Mouse (Mus musculus) olfactory bulb, adult 2 months (tissue): ENCODE results near the gene Thrap3.

ENCODE experiments used
- CTCF ChIP-seq: fragments of 200-500 bp; IDR thresholded peaks from 2 replicates; pipeline ENCODE4 v1.5.1; 2012; ENCODE audit warnings: low read depth, mild to moderate bottlenecking, low read length, moderate library complexity; ENCODE audit not compliant: insufficient read depth
- POLR2A ChIP-seq: fragments of 200-500 bp; IDR thresholded peaks from 2 replicates; pipeline ENCODE4 v1.6.1; 2012; ENCODE audit warnings: mild to moderate bottlenecking, low read depth, low read length, moderate library complexity; ENCODE audit not compliant: insufficient read depth

DNA sequence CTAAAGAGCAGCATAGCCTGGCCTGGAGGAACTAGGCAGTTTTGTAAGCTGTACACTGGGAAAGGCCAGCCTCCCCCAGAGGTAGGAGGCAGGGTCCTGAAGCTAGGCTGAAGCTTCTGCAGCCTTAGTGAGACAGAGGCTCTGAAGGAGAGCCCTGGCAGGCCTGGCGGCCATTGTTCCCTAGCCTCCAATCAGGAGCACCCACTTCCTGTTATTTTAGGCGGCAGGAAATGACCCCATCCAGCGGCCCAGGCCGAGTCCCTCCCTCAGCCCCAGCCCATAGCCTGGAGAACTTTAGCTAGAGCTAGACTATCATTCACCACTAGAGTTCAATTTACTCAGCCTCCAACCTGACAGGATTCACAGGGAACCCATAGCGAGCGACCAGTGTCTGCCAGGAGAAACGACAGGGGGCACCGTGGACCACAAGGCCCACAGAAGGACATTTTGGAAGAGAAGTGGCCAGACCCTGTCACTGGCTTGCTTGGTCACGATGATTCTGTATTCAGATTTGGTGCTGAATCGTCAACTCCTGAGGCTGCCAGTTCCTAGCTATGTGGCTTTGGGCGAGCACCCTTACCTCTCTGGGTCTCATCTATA, 49.2 kb upstream of the Thrap3 start:
- TF ChIP-seq CTCF (no peak), POLR2A (no peak)
